Mouse (Mus musculus) adrenal gland, adult 2 months (tissue): ENCODE measurements around the gene Fgfr1op. TPM values are rescaled to one million over a fixed set of nuclear protein-coding genes. Genes with fewer than 3 reads are reported as not detected.
"Not testable (repeated sequence)": the region's sequence is repeated elsewhere in the genome, so short reads cannot be mapped to it uniquely, and the experiment has no call there.

ENCODE experiments used
- DNase-seq: peaks from one replicate; pipeline ENCODE4 v3.0.0; 2021
- long read RNA-seq: library from polyadenylated mRNA; stranded (forward); transcript quantifications from one replicate; pipeline ENCODE4 v2.0.0, GENCODE M21; 2021
- polyA plus RNA-seq: library from polyadenylated mRNA; depleted of rRNA; stranded (reverse); fragments of >200 nt; gene quantifications from 2 replicates; pipeline ENCODE4 v1.2.3, GENCODE M21; 2012; rRNA removed
- total RNA-seq, 2 experiments: library from RNA; stranded (reverse); gene quantifications; 2 replicates each; pipeline ENCODE4 v1.2.3; 2021

Gene Fgfr1op
- total RNA-seq (10 to 100 TPM; 16.6 to 21.4 TPM), polyA plus RNA-seq (0.42 and 0.43 TPM in 2 replicates)
- long read RNA-seq, transcript Fgfr1op-201 (12 exons, 3,077 nt): major isoform, 10 of 18 reads
- long read RNA-seq, partial matches to known transcripts: 3 of 18 reads
- long read RNA-seq, other reads (novel, unspliced or antisense): 5 of 18 reads

DNA sequence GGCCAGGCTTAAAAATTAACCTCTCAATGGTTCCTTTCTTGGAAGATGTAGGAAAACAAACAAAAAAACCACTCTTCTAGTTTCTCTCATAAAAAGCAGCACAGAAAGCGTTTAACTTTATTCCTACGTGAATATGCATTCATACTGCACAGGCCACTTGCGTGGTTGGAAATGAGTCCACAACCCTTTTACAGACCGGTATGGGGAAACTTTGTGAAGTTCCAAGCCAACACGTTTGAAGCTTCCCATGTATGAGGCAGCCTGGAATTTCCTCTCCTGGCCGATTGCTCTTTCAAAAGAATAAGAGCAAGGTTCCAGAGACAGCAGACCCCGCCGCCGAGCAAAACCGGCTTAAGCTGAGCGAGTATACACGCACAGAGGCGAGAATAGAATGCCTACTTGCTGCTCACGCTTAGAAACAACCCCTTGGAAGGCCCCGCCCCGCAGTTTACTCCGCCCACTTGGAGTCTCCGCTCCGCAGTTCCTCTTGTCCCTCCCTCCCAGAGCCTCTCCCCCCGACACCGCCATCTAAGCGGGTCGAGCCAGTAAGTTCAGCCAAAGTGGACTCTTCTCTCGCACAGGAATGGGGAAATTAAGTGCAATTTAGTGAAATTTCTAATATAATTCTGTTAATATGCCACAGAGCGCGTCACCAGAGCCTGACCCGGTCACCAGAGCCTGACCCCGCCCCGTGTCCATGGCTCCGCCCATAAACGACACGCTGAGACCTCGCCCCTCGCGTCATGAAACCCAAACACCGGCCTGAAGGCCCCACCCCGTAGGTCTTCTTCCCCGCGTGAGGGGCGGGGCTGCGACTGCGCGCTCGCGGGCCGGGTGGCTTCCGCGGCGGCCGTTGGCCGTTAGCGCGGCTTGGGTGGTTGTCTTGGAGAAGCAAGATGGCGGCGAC is at the start of gene Fgfr1op:
TSS of gene Fgfr1op (plus strand) at position 801 of the 907 bp plus-strand sequence.
- DNase-seq: peak; percentile 81

- DNase-seq: peak; percentile 34
Observed at GRCm38 (mm10) chr17:8116378-8116777, 48.9 kb upstream of the Fgfr1op start.

- not testable (repeated sequence) for DNase-seq
Observed at GRCm38 (mm10) chr17:8116928-8117327, 48.4 kb upstream of the Fgfr1op start.

DNA sequence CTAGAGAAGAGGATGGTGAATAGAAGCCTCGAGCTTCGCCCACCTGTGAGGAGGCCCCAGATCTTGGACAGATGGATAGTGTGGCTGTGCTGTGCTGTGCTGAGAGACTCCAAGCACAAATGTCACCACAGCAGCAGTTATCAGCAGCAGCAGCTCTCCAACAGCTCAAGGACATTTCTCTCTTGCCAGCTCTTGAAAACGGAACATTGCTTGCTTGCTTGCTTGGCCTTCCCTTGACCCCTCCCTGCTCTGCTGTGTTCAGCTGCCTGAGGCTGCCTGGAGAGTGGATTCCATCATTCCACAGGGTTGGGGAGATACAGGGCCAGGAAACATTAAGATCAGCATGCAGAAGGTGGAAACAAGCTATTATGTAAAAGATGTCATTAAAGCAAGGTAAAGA is 42.3 kb upstream of the Fgfr1op start:
- DNase-seq: not testable (repeated sequence)

- DNase-seq: not testable (repeated sequence)
Observed at GRCm38 (mm10) chr17:8124586-8124985, 40.7 kb upstream of the Fgfr1op start.

- DNase-seq: not testable (repeated sequence)
Observed at GRCm38 (mm10) chr17:8128326-8128993, 36.8 kb upstream of the Fgfr1op start.

DNA sequence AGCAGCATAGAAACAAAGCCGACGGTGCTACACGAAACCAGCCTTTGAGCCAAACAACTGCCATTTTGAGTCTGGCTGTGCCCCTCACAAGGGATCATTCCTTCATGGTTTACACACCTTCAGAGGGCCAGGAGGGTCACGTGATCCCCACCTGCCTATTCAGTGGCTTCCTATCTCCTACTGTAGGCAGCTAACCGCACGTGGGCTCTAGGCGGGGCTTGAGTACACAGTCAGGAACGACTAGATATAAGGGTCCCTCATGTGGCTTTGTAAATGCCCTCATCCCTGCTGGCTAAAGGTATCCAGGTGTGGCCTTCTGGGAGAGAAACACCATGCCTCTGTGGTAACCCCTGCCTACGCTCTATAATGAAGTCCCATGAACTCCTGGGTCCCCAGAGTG is 35.7 kb upstream of the Fgfr1op start:
- DNase-seq: not testable (repeated sequence)

DNA sequence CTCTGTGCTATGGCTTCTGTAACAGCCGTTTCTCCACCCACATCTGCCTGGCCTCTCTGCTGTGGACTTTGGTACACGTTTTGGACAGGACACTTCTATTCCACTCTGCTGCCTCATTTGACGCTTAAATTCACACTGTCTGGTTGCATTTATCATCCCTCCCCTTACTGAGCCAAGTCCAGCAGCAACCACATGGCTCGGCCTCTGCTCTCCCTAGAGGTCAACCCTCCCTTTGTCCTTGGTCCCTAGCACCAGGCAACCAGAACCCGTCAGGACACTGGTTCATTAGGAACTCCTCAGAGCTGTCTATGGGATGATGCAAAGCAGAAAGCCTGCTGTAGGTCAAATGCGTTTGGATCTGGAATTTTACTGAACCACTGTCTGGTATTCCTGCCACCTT is 34.5 kb upstream of the Fgfr1op start:
- not testable (repeated sequence) for DNase-seq

- not testable (repeated sequence) for DNase-seq
Observed at GRCm38 (mm10) chr17:8138116-8138515, 27.2 kb upstream of the Fgfr1op start.

DNA sequence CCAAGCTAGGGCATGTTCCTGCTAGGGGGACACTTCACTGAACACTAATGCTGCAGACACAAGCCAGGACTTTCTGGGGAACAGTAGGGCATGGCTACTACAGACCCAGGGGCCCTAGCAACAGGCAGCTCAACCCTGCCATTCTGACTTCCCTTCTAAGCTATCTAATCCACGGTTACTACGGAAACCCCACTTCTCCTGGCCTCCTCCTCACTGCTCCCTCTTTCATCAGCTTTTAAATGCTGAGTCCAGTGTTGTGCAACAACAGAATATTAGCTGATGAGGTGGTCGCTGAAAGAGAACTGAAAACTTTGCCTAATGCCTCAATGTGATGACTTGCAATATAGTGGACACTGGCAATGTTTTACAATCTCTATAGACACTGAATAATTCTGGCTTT is 25.1 kb upstream of the Fgfr1op start:
- DNase-seq: not testable (repeated sequence)

- DNase-seq: peak; percentile 72
Observed at GRCm38 (mm10) chr17:8143802-8144673, 21.3 kb upstream of the Fgfr1op start.

DNA sequence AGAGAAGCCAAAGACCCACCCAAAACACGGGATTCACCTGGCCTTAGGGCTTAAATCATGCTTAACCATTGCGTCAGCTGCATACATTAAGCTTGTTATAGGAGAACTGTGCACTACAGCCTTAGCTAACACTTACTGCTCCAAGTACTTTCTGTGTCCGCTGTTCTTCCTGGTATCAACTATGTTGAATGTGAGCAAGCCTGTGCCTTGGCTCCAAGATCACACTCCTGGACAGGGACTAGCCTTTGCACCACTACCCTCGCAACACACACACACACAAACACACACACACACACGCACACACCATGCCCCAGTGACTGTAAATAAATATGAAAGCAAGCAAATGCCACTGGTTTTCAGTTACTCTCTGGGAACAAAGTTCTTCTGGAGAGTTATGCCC is 18.4 kb upstream of the Fgfr1op start:
- not testable (repeated sequence) for DNase-seq

DNA sequence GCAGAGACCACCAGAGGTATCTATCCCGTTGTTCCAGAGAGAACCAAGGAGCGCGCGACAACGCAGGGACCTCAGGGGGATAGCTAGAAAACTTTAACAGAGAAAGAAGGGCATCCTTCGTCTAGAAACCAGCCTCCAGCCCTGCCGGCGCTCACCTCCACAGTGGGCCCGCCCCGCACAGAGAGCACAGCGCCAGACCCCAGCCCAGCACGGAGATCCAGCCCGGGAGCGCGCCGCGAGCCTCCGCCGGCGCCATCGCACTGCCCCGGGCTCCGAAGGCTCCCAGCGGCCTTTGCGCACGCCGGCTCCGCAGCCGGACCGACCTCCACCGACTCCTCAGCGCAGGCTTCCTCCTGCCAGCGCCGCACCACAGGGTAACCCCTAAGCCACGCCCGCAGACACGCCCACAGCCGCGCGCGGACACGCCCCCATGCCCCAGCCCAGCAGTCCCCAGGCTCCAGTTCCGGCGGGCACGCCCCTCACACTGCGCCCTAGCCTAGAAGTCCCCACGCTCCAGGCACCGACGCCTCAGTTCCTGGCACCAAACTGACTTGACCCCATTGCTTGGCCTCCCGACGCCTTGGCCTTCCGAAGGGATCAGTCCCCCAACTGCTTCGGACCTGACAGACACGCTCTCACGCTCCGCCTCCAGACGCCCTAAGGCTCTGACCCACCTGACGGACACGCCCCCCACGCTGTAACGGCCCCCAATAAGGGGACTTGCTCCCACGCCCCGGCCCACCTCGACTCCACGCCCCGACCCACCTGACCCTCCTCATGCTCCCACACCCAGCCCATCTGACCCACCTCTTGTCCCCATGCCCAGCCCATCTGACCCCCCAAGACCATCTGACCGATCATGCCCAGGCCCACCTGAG is 17.6 kb upstream of the Fgfr1op start, which contains the start of the genes Gm49673 and Rnaset2a:
TSS of gene Gm49673 (minus strand) at position 350 of the 878 bp plus-strand sequence.
TSS of gene Rnaset2a (minus strand) at position 659 of the 878 bp plus-strand sequence.
- DNase-seq: peak; percentile 65

DNA sequence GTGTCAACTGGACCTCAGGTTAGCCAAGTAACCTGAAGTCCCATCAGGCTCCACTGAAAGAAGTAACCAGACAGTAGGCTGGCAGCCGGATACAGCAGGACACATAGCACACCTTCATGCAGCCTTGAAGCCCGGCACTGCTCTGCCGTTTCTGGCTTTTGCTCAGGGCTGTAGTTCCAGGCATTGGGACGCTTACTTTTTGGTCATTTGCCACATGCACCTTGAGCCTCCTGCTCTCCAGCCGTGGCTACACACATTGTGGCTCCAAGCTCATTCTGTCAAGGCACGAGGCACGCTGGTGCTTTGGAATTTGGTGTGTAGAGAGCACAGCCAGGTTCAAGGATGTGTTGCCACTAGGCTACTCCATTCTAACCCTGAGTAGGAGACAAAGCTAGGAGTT is 10.3 kb upstream of the Fgfr1op start:
- not testable (repeated sequence) for DNase-seq

GRCm38 (mm10) chr17:8155982-8156381 is 9.3 kb upstream of the Fgfr1op start:
- not testable (repeated sequence) for DNase-seq

- DNase-seq: not testable (repeated sequence)
Observed at GRCm38 (mm10) chr17:8158627-8159026, 6.7 kb upstream of the Fgfr1op start.

- DNase-seq: peak; percentile 33
Observed at GRCm38 (mm10) chr17:8160969-8161368, 4.3 kb upstream of the Fgfr1op start.

GRCm38 (mm10) chr17:8165608-8165945 is 276 bp downstream of the Fgfr1op start:
- DNase-seq: peak; percentile 78

- not testable (repeated sequence) for DNase-seq
Observed at GRCm38 (mm10) chr17:8165977-8166376, 676 bp downstream of the Fgfr1op start.

- DNase-seq: not testable (repeated sequence)
Observed at GRCm38 (mm10) chr17:8166454-8166853, 1.2 kb downstream of the Fgfr1op start.
